Mouse (Mus musculus) midbrain, embryonic 15.5 days (tissue): Measurements from ENCODE around the gene AK157302. TPM values are rescaled to one million over a fixed set of nuclear protein-coding genes. Genes with fewer than 3 reads are reported as not detected.
A peak's percentile ranks its signal among the peaks of the same experiment; 100 is the strongest.
"Not testable (repeated sequence)": the region's sequence is repeated elsewhere in the genome, so short reads cannot be mapped to it uniquely, and the experiment has no call there.

Experiments
- ATAC-seq: fragments of 200-750 bp; cut with Nextera tagmentation; replicated peaks from 2 replicates; pipeline ENCODE4 v1.8.0; 2017; ENCODE audit warnings: moderate TSS enrichment
- H3K27ac ChIP-seq: fragments of 300-500 bp; sonication (generic); 2 replicates; pipeline ENCODE4 v1.5.1; 2015; ENCODE audit warnings: mild to moderate bottlenecking, inconsistent platforms
- H3K27me3 ChIP-seq: fragments of 300-500 bp; sonication (generic); replicated peaks from 2 replicates; pipeline ENCODE4 v1.6.1; 2015; ENCODE audit warnings: inconsistent platforms
- H3K36me3 ChIP-seq: fragments of 300-500 bp; sonication (generic); replicated peaks from 2 replicates; pipeline ENCODE4 v1.6.1; 2015; ENCODE audit warnings: inconsistent platforms
- H3K4me1 ChIP-seq: fragments of 300-500 bp; sonication (generic); 2 replicates; pipeline ENCODE4 v1.6.1; 2015; ENCODE audit warnings: inconsistent platforms
- H3K4me2 ChIP-seq: fragments of 300-500 bp; sonication (generic); 2 replicates; pipeline ENCODE4 v1.6.1; 2015; ENCODE audit warnings: inconsistent platforms, mild to moderate bottlenecking, moderate library complexity
- H3K4me3 ChIP-seq: fragments of 300-500 bp; sonication (generic); 2 replicates; pipeline ENCODE4 v1.5.1; 2015; ENCODE audit warnings: mild to moderate bottlenecking, inconsistent platforms
- H3K9ac ChIP-seq: fragments of 300-500 bp; sonication (generic); 2 replicates; pipeline ENCODE4 v1.6.1; 2015; ENCODE audit warnings: mild to moderate bottlenecking, inconsistent platforms
- H3K9me3 ChIP-seq: fragments of 300-500 bp; sonication (generic); 2 replicates; pipeline ENCODE4 v1.6.1; 2016; ENCODE audit warnings: inconsistent platforms
- WGBS: fragments of 180-500 bp; shearing (Covaris S2); methylation state at CpG from one replicate; pipeline ENCODE4 v1.1.7; 2015; ENCODE audit warnings: mixed read lengths; 5-methylcytosine and 5-hydroxymethylcytosine counted together
- polyA plus RNA-seq: library from polyadenylated mRNA; unstranded; fragments of >200 nt; fragmentation: Nextera tagmentation; extraction: Ambion mirVana; gene quantifications from 2 replicates; pipeline ENCODE4 v1.2.1, GENCODE M21; 2015

The AK157302 gene
- 0.32 and 0.40 TPM in 2 replicates for polyA plus RNA-seq

- H3K9ac ChIP-seq = no peak within 1 kb of the TSS
- H3K36me3 ChIP-seq = no peaks in the 10 kb centered on the region
- no peaks in the 10 kb centered on the region for H3K4me1 ChIP-seq
- 95% methylated on average over 21 of the region's 21 CpGs for WGBS
- H3K27me3 ChIP-seq = no peaks in the 10 kb centered on the region
- no peak for ATAC-seq
- H3K4me2 ChIP-seq = no peak within 1 kb of the TSS
- H3K9me3 ChIP-seq = no peaks in the 10 kb centered on the region
- H3K4me3 ChIP-seq = no peak within 1 kb of the TSS
- no peak within 1 kb of the TSS for H3K27ac ChIP-seq
These were observed at the start of gene AK157302 for GRCm38 (mm10) chr13:21495080-21495479. TSS of gene AK157302 (plus strand) at chr13:21495223.

GRCm38 (mm10) chr13:21446796-21447195 is 48.2 kb upstream of the AK157302 start:
- ATAC-seq = no peak
- 90% methylated on average over 9 of the region's 9 CpGs for WGBS

GRCm38 (mm10) chr13:21447856-21448614 is 47.0 kb upstream of the AK157302 start:
- no peak for ATAC-seq
- Histone ChIP-seq H3K4me3 (no peak overlapping the region), H3K9me3 (no peaks in the 10 kb centered on the region), H3K9ac (no peak overlapping the region), H3K27ac (no peak overlapping the region), H3K36me3 (peaks cover 32% of the 10 kb centered on the region; the same call in 1 of the 2 replicates), H3K4me2 (no peak overlapping the region), H3K4me1 (peaks cover 10% of the 10 kb centered on the region), H3K27me3 (no peaks in the 10 kb centered on the region)
- WGBS = 81% methylated on average over 16 of the region's 16 CpGs

More at GRCm38 (mm10) chr13:21446796-21447195, 48.2 kb upstream of the AK157302 start:
- H3K27me3 ChIP-seq = no peaks in the 10 kb centered on the region
- no peaks in the 10 kb centered on the region for H3K9me3 ChIP-seq
- H3K27ac ChIP-seq = no peak overlapping the region
- no peak overlapping the region for H3K4me3 ChIP-seq
- no peak overlapping the region for H3K9ac ChIP-seq
- peaks cover 36% of the 10 kb centered on the region; the same call in 1 of the 2 replicates for H3K36me3 ChIP-seq
- peaks cover under 1% of the 10 kb centered on the region for H3K4me1 ChIP-seq
- no peak overlapping the region for H3K4me2 ChIP-seq

GRCm38 (mm10) chr13:21453042-21453441 is 42.0 kb upstream of the AK157302 start:
- Histone ChIP-seq H3K9ac (peak overlapping the region; percentile 49), H3K36me3 (no peaks in the 10 kb centered on the region), H3K4me2 (peak overlapping the region; percentile 80), H3K27me3 (0 out of 2 replicates have a peak, but pooled peaks cover 12% of the 10 kb centered on the region), H3K4me1 (peaks cover 14% of the 10 kb centered on the region), H3K9me3 (no peaks in the 10 kb centered on the region), H3K27ac (peak overlapping the region; percentile 70), H3K4me3 (peak overlapping the region; percentile 51)
- WGBS = 2% methylated on average over 13 of the region's 13 CpGs
- ATAC-seq = peak; percentile 38

GRCm38 (mm10) chr13:21453449-21453848 is 41.6 kb upstream of the AK157302 start, which contains the start of gene Zscan26:
TSS of gene Zscan26 (minus strand) at chr13:21453730.
- peak within 1 kb of the TSS; percentile 51 for H3K4me3 ChIP-seq
- no peaks in the 10 kb centered on the region for H3K36me3 ChIP-seq
- peak; percentile 97 for ATAC-seq
- peak within 1 kb of the TSS; percentile 70 for H3K27ac ChIP-seq
- H3K4me2 ChIP-seq = peak within 1 kb of the TSS; percentile 80
- H3K4me1 ChIP-seq = peaks cover 14% of the 10 kb centered on the region
- H3K9ac ChIP-seq = peak within 1 kb of the TSS; percentile 49
- 0% methylated on average over 23 of the region's 23 CpGs for WGBS
- H3K9me3 ChIP-seq = no peaks in the 10 kb centered on the region
- 0 out of 2 replicates have a peak, but pooled peaks cover 12% of the 10 kb centered on the region for H3K27me3 ChIP-seq

- Histone ChIP-seq H3K27me3 (0 out of 2 replicates have a peak, but pooled peaks cover 12% of the 10 kb centered on the region), H3K9ac (no peak overlapping the region), H3K4me3 (peak overlapping the region; percentile 51; the same call in 1 of the 2 replicates), H3K27ac (no peak overlapping the region), H3K36me3 (no peaks in the 10 kb centered on the region), H3K4me2 (no peak overlapping the region), H3K4me1 (peaks cover 14% of the 10 kb centered on the region), H3K9me3 (no peaks in the 10 kb centered on the region)
- WGBS = 88% methylated on average over 3 of the region's 3 CpGs
- no peak for ATAC-seq
These were observed 40.9 kb upstream of the AK157302 start for GRCm38 (mm10) chr13:21454133-21454532.

GRCm38 (mm10) chr13:21456347-21456746 is 38.7 kb upstream of the AK157302 start:
- no peaks in the 10 kb centered on the region for H3K9me3 ChIP-seq
- H3K36me3 ChIP-seq = no peaks in the 10 kb centered on the region
- 9% methylated on average over 4 of the region's 4 CpGs for WGBS

GRCm38 (mm10) chr13:21462516-21462915 is 32.5 kb upstream of the AK157302 start:
- not testable (repeated sequence) for ATAC-seq, H3K4me3 ChIP-seq, H3K9me3 ChIP-seq, H3K4me2 ChIP-seq, H3K27ac ChIP-seq, H3K9ac ChIP-seq, H3K4me1 ChIP-seq, H3K36me3 ChIP-seq
- WGBS = 50% methylated on average over 9 of the region's 9 CpGs
- peaks cover 11% of the 10 kb centered on the region for H3K27me3 ChIP-seq

More at GRCm38 (mm10) chr13:21456347-21456746, 38.7 kb upstream of the AK157302 start:
- Histone ChIP-seq H3K4me1 (peaks cover 14% of the 10 kb centered on the region), H3K9ac (no peak overlapping the region), H3K27ac (no peak overlapping the region), H3K4me3 (no peak overlapping the region), H3K4me2 (no peak overlapping the region), H3K27me3 (0 out of 2 replicates have a peak, but pooled peaks cover 12% of the 10 kb centered on the region)
- ATAC-seq = no peak

- H3K27me3 ChIP-seq = peaks cover 11% of the 10 kb centered on the region
- 85% methylated on average over 10 of the region's 10 CpGs for WGBS
- no peaks in the 10 kb centered on the region for H3K9me3 ChIP-seq
- no peak overlapping the region for H3K9ac ChIP-seq
- no peak overlapping the region for H3K27ac ChIP-seq
- H3K4me2 ChIP-seq = peak overlapping the region; percentile 70; the same call in 1 of the 2 replicates
- no peaks in the 10 kb centered on the region; the same call in 1 of the 2 replicates for H3K36me3 ChIP-seq
- ATAC-seq = no peak
- H3K4me1 ChIP-seq = peaks cover 10% of the 10 kb centered on the region; the same call in 1 of the 2 replicates
- H3K4me3 ChIP-seq = peak overlapping the region; percentile 54; the same call in 1 of the 2 replicates
These were observed 27.7 kb upstream of the AK157302 start for GRCm38 (mm10) chr13:21467336-21467735.

- H3K4me3 ChIP-seq = peak within 1 kb of the TSS; percentile 54
- peaks cover 11% of the 10 kb centered on the region for H3K27me3 ChIP-seq
- H3K9me3 ChIP-seq = no peaks in the 10 kb centered on the region
- H3K27ac ChIP-seq = peak within 1 kb of the TSS; percentile 77
- under 1% methylated on average over 53 of the region's 54 CpGs for WGBS
- peak within 1 kb of the TSS; percentile 69 for H3K9ac ChIP-seq
- ATAC-seq = peak; percentile 100
- peaks cover 10% of the 10 kb centered on the region; the same call in 1 of the 2 replicates for H3K4me1 ChIP-seq
- H3K36me3 ChIP-seq = no peaks in the 10 kb centered on the region; the same call in 1 of the 2 replicates
- peak within 1 kb of the TSS; percentile 70 for H3K4me2 ChIP-seq
These were observed 26.7 kb upstream of the AK157302 start, which contains the start of gene Nkapl for GRCm38 (mm10) chr13:21468061-21469019. TSS of gene Nkapl (minus strand) at chr13:21468509.

GRCm38 (mm10) chr13:21469097-21469496 is 25.9 kb upstream of the AK157302 start:
- no peaks in the 10 kb centered on the region; the same call in 1 of the 2 replicates for H3K36me3 ChIP-seq
- no peak overlapping the region for H3K9ac ChIP-seq
- no peak for ATAC-seq
- H3K4me3 ChIP-seq = 0 out of 2 replicates have a peak overlapping the region, but pooled peaks have one; percentile 54
- H3K4me2 ChIP-seq = peak overlapping the region; percentile 70
- H3K4me1 ChIP-seq = peaks cover 10% of the 10 kb centered on the region; the same call in 1 of the 2 replicates
- no peak overlapping the region for H3K27ac ChIP-seq
- H3K27me3 ChIP-seq = peaks cover 11% of the 10 kb centered on the region
- no peaks in the 10 kb centered on the region for H3K9me3 ChIP-seq
- WGBS = 16% methylated on average over 9 of the region's 9 CpGs
